In the genomic region with DNA sequence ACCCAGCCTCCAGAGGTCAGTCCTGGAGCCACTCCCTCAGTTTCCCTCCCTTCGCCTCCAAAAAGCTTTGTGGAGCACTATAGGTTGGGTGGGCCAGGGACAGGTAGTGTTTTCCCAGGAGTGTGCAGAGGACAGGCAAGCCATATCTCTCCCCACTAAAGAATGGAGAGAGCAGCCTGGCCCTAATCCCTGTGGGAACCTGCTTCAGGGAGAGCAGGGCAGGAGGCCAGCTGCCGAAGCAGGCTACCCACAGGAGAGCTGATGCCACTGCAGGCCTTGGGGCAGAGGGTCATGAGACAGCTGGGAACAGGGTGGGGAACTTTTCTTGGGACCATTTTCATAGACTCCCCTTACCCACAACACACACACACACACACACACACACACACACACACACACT, we compare ENCODE assay signal across 14 mouse cellular contexts.
DNase-seq lines count a peak whose midpoint lies in the region; ATAC-seq lines count a peak whose summit lies in the region.
"Had no signal": no experiment of that assay in that cellular context is flagged by ENCODE, and none has a peak within 500 bp of the region (broad histone marks: within the 10 kb centered on the region; RNA-seq: fewer than 3 reads in every experiment).

No protein-coding gene starts in this region.

- WGBS in heart, embryonic 10.5 days, result 51% methylated on average over 2 of the region's 2 CpGs
- 58% methylated on average over 2 of the region's 2 CpGs for WGBS in midbrain, embryonic 10.5 days
- WGBS in midbrain, embryonic 13.5 days, result 35% methylated on average over 2 of the region's 2 CpGs
- WGBS in kidney, embryonic 16.5 days, result 69% methylated on average over 2 of the region's 2 CpGs

- H3K9ac ChIP-seq in midbrain, embryonic 13.5 days (replicated peaks), result no peak overlapping the region
- H3K9ac ChIP-seq in kidney, embryonic 16.5 days (replicated peaks; ENCODE audit: low read length), result no peak overlapping the region
- H3K9ac ChIP-seq: limb, embryonic 15.5 days had no signal

- no peak for DNase-seq in heart, embryonic 10.5 days (ENCODE audit: low spot score)
- no peak for DNase-seq in heart, adult 9 months (ENCODE audit: low spot score in 2 of 2)
- DNase-seq in midbrain, embryonic 10.5 days (ENCODE audit: low spot score), result peak; percentile 42
- DNase-seq in cerebellum, adult 9-11 months, result no peak
- no peak for DNase-seq in layer of hippocampus, postnatal 36 days
- DNase-seq: cerebellum, adult 2 months; lung, adult 2 months; right cerebral cortex, postnatal 14 days had no signal

- no peak overlapping the region for H3K4me2 ChIP-seq in midbrain, embryonic 13.5 days (replicated peaks)
- no peak overlapping the region for H3K4me2 ChIP-seq in kidney, embryonic 16.5 days (replicated peaks; ENCODE audit: low read depth, low read length)
- H3K4me2 ChIP-seq: limb, embryonic 15.5 days had no signal

- H3K36me3 ChIP-seq in heart, embryonic 10.5 days, result no peaks in the 10 kb centered on the region
- H3K36me3 ChIP-seq in midbrain, embryonic 10.5 days, result no peaks in the 10 kb centered on the region
- no peaks in the 10 kb centered on the region for H3K36me3 ChIP-seq in midbrain, embryonic 13.5 days
- H3K36me3 ChIP-seq in kidney, embryonic 16.5 days (ENCODE audit: insufficient read depth, low read length), result no peaks in the 10 kb centered on the region
- H3K36me3 ChIP-seq: limb, embryonic 15.5 days had no signal

- ATAC-seq in midbrain, embryonic 13.5 days, result no peak
- ATAC-seq in kidney, embryonic 16.5 days (ENCODE audit: low FRiP score, low TSS enrichment), result peak; percentile 27; the same call in 1 of the 2 replicates
- ATAC-seq: CD4-positive, CD25-positive, alpha-beta regulatory T cell, adult 4 months; intestine, postnatal 0 days had no signal

- H3K4me1 ChIP-seq in heart, embryonic 10.5 days, result peaks cover 17% of the 10 kb centered on the region
- peaks cover 25% of the 10 kb centered on the region for H3K4me1 ChIP-seq in midbrain, embryonic 10.5 days
- peaks cover 17% of the 10 kb centered on the region for H3K4me1 ChIP-seq in midbrain, embryonic 13.5 days (replicated peaks)
- no peaks in the 10 kb centered on the region for H3K4me1 ChIP-seq in kidney, embryonic 16.5 days (ENCODE audit: insufficient read depth, low read length)
- H3K4me1 ChIP-seq: limb, embryonic 15.5 days had no signal

- H3K4me3 ChIP-seq in heart, embryonic 10.5 days, result no peak overlapping the region
- no peak overlapping the region for H3K4me3 ChIP-seq in midbrain, embryonic 10.5 days
- H3K4me3 ChIP-seq in midbrain, embryonic 13.5 days (replicated peaks), result no peak overlapping the region
- H3K4me3 ChIP-seq in kidney, embryonic 16.5 days (ENCODE audit: low read length), result no peak overlapping the region
- H3K4me3 ChIP-seq: limb, embryonic 15.5 days; myocyte had no signal

- peaks cover 21% of the 10 kb centered on the region; the same call in 1 of the 2 replicates for H3K27me3 ChIP-seq in heart, embryonic 10.5 days (ENCODE audit: insufficient read depth, poor library complexity, severe bottlenecking)
- H3K27me3 ChIP-seq in midbrain, embryonic 10.5 days (ENCODE audit: low read depth, poor library complexity, severe bottlenecking), result no peaks in the 10 kb centered on the region; the same call in 1 of the 2 replicates
- H3K27me3 ChIP-seq in midbrain, embryonic 13.5 days, result no peaks in the 10 kb centered on the region
- no peaks in the 10 kb centered on the region for H3K27me3 ChIP-seq in kidney, embryonic 16.5 days (ENCODE audit: insufficient read depth, low read length)
- H3K27me3 ChIP-seq: limb, embryonic 15.5 days had no signal

- H3K9me3 ChIP-seq in heart, embryonic 10.5 days, result no peaks in the 10 kb centered on the region
- H3K9me3 ChIP-seq in midbrain, embryonic 10.5 days (replicated peaks), result no peaks in the 10 kb centered on the region
- H3K9me3 ChIP-seq in midbrain, embryonic 13.5 days, result no peaks in the 10 kb centered on the region
- H3K9me3 ChIP-seq in kidney, embryonic 16.5 days (ENCODE audit: low read length), result no peaks in the 10 kb centered on the region
- H3K9me3 ChIP-seq: limb, embryonic 15.5 days had no signal

- H3K27ac ChIP-seq in heart, embryonic 10.5 days, result peak overlapping the region; percentile 23; the same call in 1 of the 2 replicates
- peak overlapping the region; percentile 73 for H3K27ac ChIP-seq in midbrain, embryonic 10.5 days (replicated peaks)
- no peak overlapping the region for H3K27ac ChIP-seq in midbrain, embryonic 13.5 days
- no peak overlapping the region for H3K27ac ChIP-seq in kidney, embryonic 16.5 days (ENCODE audit: low read length)
- H3K27ac ChIP-seq: limb, embryonic 15.5 days had no signal

Comparison
In these comparisons a context has a peak if more than half of its experiments do, and no peak if none do; other contexts are left out.
1. H3K27ac ChIP-seq: peak in heart, embryonic 10.5 days (single experiment) and midbrain, embryonic 10.5 days (single experiment); none in midbrain, embryonic 13.5 days (single experiment) and kidney, embryonic 16.5 days (single experiment).